Mouse (Mus musculus) c-Kit-positive CD71-positive TER-119-positive erythroid progenitor cells, embryonic 14.5 days (primary cell): ENCODE results near the gene Olfr1383.
"Not testable (repeated sequence)": the region's sequence is repeated elsewhere in the genome, so short reads cannot be mapped to it uniquely, and the experiment has no call there.

Experiments
- DNase-seq: peaks from one replicate; pipeline ENCODE4 v3.0.0-alpha.2; 2013; ENCODE audit warnings: low spot score

Olfr1383 gene

DNA sequence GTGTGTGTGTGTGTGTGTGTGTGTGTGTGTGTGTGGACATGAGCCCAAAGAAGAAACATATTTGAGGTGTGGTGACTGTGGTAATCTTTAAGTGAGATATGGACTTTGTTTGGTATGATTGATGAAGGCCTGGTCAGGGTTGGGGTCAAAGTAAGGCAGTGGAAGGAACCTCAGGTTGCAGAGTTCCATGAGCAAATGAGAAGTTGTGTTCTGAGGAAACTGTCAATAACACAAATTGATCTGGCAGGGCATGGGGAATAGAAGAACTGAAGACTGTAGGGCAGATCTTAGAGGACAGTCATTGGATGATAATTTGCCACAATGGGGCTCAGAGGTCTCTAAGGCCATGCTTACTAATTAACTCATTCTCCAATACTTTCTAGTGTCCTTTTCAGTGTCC, at the start of gene Olfr1383:
Gene Olfr1383 (plus strand): TSS at position 301 of the 400 bp plus-strand sequence.
- no peak for DNase-seq

DNA sequence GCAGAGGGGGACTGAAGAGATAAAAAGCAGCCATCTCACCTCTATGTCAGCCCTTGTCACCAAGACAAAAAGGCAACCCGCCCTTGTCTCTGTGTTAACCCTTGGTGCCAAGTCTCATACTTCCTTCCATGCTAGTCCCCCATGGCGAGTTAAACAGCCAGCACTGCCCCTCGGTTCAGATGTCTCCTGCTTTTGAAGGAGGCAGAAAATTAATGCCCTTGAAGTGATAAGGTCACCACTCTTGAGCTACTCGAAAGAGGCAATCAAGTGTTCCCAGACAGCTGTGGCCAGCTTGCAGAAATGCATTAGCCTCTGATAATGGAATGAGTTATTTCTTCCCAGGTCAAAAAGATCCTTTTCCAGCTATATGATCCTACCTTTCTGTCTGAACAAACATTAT, 33.5 kb upstream of the Olfr1383 start:
- DNase-seq: no peak

DNA sequence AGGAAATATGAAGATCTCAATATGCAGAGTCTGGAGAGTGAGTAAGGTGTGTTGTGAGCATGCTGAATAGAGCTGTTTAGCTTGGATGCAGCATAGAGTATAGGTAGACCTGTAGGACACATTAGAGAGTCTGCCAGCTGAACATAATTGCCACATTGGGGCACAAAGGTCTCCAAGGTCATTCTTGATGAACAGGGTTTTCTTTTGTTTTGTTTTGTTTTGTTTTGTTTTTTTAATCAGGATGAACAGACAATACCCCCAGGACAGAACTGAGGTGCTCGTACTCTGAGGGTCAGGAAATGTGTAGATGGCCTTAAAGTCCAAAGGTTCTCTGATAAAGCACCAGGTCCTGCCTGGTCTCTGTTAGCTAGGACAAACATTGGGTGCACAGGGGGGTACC, 30.7 kb upstream of the Olfr1383 start, which contains the start of gene Olfr1385:
Gene Olfr1385 (plus strand): TSS at position 301 of the 400 bp plus-strand sequence.
- DNase-seq: not testable (repeated sequence)

DNA sequence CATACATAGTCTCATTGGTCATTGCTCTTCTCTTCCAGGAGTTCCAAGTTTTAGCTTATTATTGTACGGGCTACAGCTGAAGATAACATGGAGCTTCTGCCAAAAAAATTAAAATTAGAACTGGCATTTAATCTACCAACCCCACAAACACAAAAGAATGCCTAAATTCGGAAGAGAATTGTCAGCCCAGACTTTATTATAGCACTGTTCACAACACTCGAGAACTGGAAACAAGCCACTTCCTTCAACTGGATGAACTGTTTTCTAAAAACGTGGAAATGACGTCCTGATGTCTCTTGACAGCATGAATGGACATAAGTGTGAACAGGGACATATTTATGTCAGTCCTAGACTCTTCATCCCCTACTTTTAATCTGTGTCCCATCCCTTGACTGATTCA, 1.4 kb upstream of the Olfr1383 start:
- no peak for DNase-seq

DNA sequence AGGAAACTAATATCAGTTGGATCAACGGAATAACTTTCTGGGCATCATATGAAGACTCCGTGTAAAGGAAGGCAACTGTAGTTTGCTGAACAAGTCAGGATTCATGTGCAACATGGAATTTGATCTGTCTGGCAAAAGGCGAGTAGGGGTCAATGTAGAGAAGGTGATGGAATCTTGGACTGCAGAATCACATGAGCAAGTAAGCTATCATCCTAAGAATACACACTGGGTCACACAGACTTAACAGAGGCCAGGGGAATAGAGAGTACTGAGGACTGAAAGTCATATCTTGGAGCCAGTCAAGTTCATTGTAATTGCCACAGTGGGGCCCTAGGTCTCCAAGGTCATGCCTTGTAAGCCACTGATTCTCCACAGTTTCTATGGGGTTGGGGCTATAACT, 8.5 kb downstream of the Olfr1383 start, which contains the start of gene Olfr1382:
Gene Olfr1382 (plus strand): TSS at position 301 of the 400 bp plus-strand sequence.
- no peak for DNase-seq

DNA sequence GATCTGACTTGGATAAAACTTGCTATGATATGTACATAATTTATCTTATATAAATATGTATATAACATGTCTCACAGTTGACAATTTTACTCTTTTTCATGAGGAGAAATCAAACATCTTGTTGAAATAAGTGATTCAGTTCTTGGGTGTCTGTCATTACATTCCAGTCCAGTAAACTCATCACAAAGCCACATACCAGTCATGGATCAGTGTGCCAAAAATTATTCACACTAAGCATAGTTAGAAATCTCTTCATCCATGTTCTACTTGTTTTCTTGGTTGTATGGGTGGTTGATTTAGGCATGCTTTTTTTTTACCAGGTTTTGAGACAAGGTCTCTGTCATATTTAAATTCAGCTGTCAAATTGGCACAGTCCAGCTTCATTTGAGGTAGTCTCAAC, 13.3 kb downstream of the Olfr1383 start:
- DNase-seq: no peak

DNA sequence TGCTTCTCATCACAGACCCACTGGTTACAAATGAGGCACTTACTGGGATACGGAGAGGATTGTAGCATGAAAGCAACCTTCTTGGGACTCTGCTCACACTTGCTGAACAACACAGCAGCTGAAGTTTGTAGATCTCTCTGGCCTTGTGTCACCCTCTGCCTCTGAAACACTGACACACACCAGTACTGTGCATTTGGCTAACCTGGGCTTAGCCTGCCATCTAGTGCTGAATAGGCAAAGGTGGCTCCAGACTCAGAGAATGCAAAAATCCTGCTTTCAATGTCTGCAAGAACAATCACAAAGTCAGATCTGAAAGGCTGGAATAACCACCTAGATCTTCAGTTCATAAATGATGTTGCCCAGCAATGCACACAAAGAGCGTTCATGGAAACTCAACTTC, 17.2 kb downstream of the Olfr1383 start:
- DNase-seq: not testable (repeated sequence)

DNA sequence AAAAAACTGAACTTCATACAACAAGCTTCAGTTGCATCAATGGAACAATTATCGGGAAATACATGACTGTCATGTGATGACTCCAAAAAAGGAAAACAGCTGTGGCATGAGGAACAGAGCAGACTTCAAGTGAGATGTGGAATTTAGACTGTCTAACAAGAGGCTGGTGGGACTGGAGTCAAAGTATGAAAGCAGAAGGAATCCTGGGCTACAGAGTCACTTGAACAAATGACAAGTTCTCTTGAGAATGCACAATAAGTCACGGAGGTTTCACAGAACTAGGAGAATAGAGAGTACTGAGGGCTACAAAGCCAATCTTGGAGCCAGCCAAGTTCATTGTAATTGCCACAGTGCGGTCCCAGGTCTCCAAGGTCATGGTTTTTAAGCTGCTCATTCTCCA, 23.7 kb downstream of the Olfr1383 start, which contains the start of gene Olfr1381:
Gene Olfr1381 (plus strand): TSS at position 301 of the 400 bp plus-strand sequence.
- not testable (repeated sequence) for DNase-seq

DNA sequence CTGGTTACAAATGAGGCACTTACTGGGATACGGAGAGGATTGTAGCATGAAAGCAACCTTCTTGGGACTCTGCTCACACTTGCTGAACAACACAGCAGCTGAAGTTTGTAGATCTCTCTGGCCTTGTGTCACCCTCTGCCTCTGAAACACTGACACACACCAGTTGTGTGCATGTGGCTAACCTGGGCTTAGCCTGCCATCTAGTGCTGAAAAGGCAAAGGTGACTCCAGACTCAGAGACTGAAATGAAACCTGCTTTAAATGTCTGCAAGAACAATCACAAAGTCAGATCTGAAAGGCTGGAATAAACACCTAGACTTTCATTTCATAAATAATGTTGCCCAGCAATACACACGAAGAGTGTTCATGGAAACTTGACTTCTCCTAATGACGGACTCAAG, 34.6 kb downstream of the Olfr1383 start:
- DNase-seq: not testable (repeated sequence)

DNA sequence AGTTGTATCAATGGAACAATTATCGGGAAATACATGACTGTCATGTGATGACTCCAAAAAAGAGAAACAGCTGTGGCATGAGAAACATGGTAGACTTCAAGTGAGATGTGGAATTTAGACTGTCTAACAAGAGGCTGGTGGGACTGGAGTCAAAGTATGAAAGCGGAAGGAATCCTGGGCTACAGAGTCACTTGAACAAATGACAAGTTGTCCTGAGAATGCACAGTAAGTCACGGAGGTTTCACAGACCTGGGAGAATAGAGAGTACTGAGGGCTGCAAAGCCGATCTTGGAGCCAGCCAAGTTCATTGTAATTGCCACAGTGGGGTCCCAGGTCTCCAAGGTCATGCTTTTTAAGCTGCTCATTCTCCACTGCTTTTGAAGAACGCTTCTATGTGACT, 37.1 kb downstream of the Olfr1383 start, which contains the start of gene Olfr1380:
Gene Olfr1380 (plus strand): TSS at position 301 of the 400 bp plus-strand sequence.
- DNase-seq: not testable (repeated sequence)

DNA sequence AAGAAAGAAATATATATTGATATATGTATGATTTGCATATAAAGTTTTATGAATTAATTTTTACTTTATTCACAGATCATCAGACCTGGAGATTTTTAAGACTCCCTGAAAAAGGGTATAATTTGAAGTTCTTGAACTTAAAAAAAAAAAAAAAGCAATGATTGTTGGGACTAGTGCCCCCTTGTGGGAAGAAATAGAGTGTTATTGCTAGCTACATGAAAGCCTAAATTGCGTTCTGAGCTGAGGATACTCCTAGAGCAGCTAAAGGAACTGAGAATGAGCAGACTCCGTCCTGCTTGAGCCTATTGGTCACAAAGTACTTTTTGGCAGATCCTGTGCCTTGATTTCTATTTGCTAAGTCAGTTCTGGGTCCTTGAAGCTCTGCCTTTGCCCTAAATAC, 55.6 kb downstream of the Olfr1383 start:
- DNase-seq: peak; percentile 3
